Mouse (Mus musculus): ENCODE data around the gene 4933411K16Rik. TPM values are rescaled to one million over a fixed set of nuclear protein-coding genes. Genes with fewer than 3 reads are reported as not detected.
A peak's percentile ranks its signal among the peaks of the same experiment; 100 is the strongest.
"Not testable (repeated sequence)": the region's sequence is repeated elsewhere in the genome, so short reads cannot be mapped to it uniquely, and the experiment has no call there.

The 4933411K16Rik gene
- polyA plus RNA-seq, 1 experiment from 2014 or later: not detected

- Histone ChIP-seq H3K27me3 (ENCODE audit: control insufficient read depth, insufficient read depth, low read length) (no peaks in the 10 kb centered on the region), H3K9ac (ENCODE audit: low read depth, low read length) (no peak overlapping the region), H3K27ac (ENCODE audit: low read depth, low read length) (no peak overlapping the region), H3K4me1 (ENCODE audit: control insufficient read depth, insufficient read depth, low read length) (no peaks in the 10 kb centered on the region), H3K36me3 (ENCODE audit: control insufficient read depth, insufficient read depth, low read length) (no peaks in the 10 kb centered on the region), H3K4me3 (ENCODE audit: low read depth, low read length) (no peak overlapping the region), H3K4me2 (no peak overlapping the region), H3K9me3 (replicated peaks; ENCODE audit: control insufficient read depth, low read length) (no peaks in the 10 kb centered on the region)
- 82% methylated on average over 12 of the region's 12 CpGs for WGBS (ENCODE audit: insufficient replicate concordance)
- no peak for ATAC-seq (replicated peaks; ENCODE audit: insufficient number of reproducible peaks, low FRiP score, low TSS enrichment)
Observed at GRCm38 (mm10) chr19:42079006-42079405, 27.0 kb downstream of the 4933411K16Rik start.

GRCm38 (mm10) chr19:42079950-42080349 is 27.9 kb downstream of the 4933411K16Rik start:
- Histone ChIP-seq H3K9me3 (replicated peaks; ENCODE audit: control insufficient read depth, low read length) (no peaks in the 10 kb centered on the region), H3K4me1 (ENCODE audit: control insufficient read depth, insufficient read depth, low read length) (no peaks in the 10 kb centered on the region), H3K36me3 (ENCODE audit: control insufficient read depth, insufficient read depth, low read length) (no peaks in the 10 kb centered on the region), H3K27ac (ENCODE audit: low read depth, low read length) (no peak overlapping the region), H3K27me3 (ENCODE audit: control insufficient read depth, insufficient read depth, low read length) (no peaks in the 10 kb centered on the region), H3K4me3 (ENCODE audit: low read depth, low read length) (no peak overlapping the region), H3K4me2 (no peak overlapping the region), H3K9ac (ENCODE audit: low read depth, low read length) (no peak overlapping the region)
- 74% methylated on average over 5 of the region's 5 CpGs for WGBS (ENCODE audit: insufficient replicate concordance)
- no peak for ATAC-seq (replicated peaks; ENCODE audit: insufficient number of reproducible peaks, low FRiP score, low TSS enrichment)

GRCm38 (mm10) chr19:42080469-42080868 is 28.4 kb downstream of the 4933411K16Rik start:
- H3K9me3 ChIP-seq (replicated peaks; ENCODE audit: control insufficient read depth, low read length): no peaks in the 10 kb centered on the region
- H3K9ac ChIP-seq (ENCODE audit: low read depth, low read length): no peak overlapping the region
- peaks cover under 1% of the 10 kb centered on the region; the same call in 1 of the 2 replicates for H3K4me1 ChIP-seq (ENCODE audit: control insufficient read depth, insufficient read depth, low read length)
- H3K4me3 ChIP-seq (ENCODE audit: low read depth, low read length): no peak overlapping the region
- WGBS (ENCODE audit: insufficient replicate concordance): 80% methylated on average over 11 of the region's 11 CpGs
- ATAC-seq (replicated peaks; ENCODE audit: insufficient number of reproducible peaks, low FRiP score, low TSS enrichment): no peak
- H3K4me2 ChIP-seq: no peak overlapping the region
- H3K36me3 ChIP-seq (ENCODE audit: control insufficient read depth, insufficient read depth, low read length): no peaks in the 10 kb centered on the region
- H3K27me3 ChIP-seq (ENCODE audit: control insufficient read depth, insufficient read depth, low read length): no peaks in the 10 kb centered on the region
- H3K27ac ChIP-seq (ENCODE audit: low read depth, low read length): no peak overlapping the region

GRCm38 (mm10) chr19:42081613-42082012 is 29.6 kb downstream of the 4933411K16Rik start:
- WGBS (ENCODE audit: insufficient replicate concordance): 85% methylated on average over 5 of the region's 5 CpGs
- not testable (repeated sequence) for H3K9ac ChIP-seq (ENCODE audit: low read depth, low read length); H3K36me3 ChIP-seq (ENCODE audit: control insufficient read depth, insufficient read depth, low read length); H3K4me3 ChIP-seq (ENCODE audit: low read depth, low read length); H3K27ac ChIP-seq (ENCODE audit: low read depth, low read length); H3K4me1 ChIP-seq (ENCODE audit: control insufficient read depth, insufficient read depth, low read length); H3K9me3 ChIP-seq (replicated peaks; ENCODE audit: control insufficient read depth, low read length); H3K4me2 ChIP-seq; H3K27me3 ChIP-seq (ENCODE audit: control insufficient read depth, insufficient read depth, low read length); ATAC-seq (replicated peaks; ENCODE audit: insufficient number of reproducible peaks, low FRiP score, low TSS enrichment)

GRCm38 (mm10) chr19:42085690-42086089 is 33.6 kb downstream of the 4933411K16Rik start:
- 8% methylated on average over 10 of the region's 10 CpGs for WGBS (ENCODE audit: insufficient replicate concordance)
- H3K27me3 ChIP-seq (ENCODE audit: control insufficient read depth, insufficient read depth, low read length): no peaks in the 10 kb centered on the region
- H3K9me3 ChIP-seq (replicated peaks; ENCODE audit: control insufficient read depth, low read length): no peaks in the 10 kb centered on the region
- no peaks in the 10 kb centered on the region for H3K36me3 ChIP-seq (ENCODE audit: control insufficient read depth, insufficient read depth, low read length)
- peak overlapping the region; percentile 77 for H3K9ac ChIP-seq (ENCODE audit: low read depth, low read length)
- H3K27ac ChIP-seq (ENCODE audit: low read depth, low read length): no peak overlapping the region
- H3K4me1 ChIP-seq (ENCODE audit: control insufficient read depth, insufficient read depth, low read length): peaks cover 8% of the 10 kb centered on the region; the same call in 1 of the 2 replicates
- H3K4me2 ChIP-seq: peak overlapping the region; percentile 90
- no peak for ATAC-seq (replicated peaks; ENCODE audit: insufficient number of reproducible peaks, low FRiP score, low TSS enrichment)
- H3K4me3 ChIP-seq (ENCODE audit: low read depth, low read length): peak overlapping the region; percentile 75

GRCm38 (mm10) chr19:42086166-42086565 is 34.1 kb downstream of the 4933411K16Rik start, which contains the start of gene Morn4:
Morn4 (minus strand) TSS chr19:42086357.
- H3K36me3 ChIP-seq (ENCODE audit: control insufficient read depth, insufficient read depth, low read length): no peaks in the 10 kb centered on the region
- H3K4me2 ChIP-seq: peak within 1 kb of the TSS; percentile 90
- H3K27me3 ChIP-seq (ENCODE audit: control insufficient read depth, insufficient read depth, low read length): no peaks in the 10 kb centered on the region
- H3K9me3 ChIP-seq (replicated peaks; ENCODE audit: control insufficient read depth, low read length): no peaks in the 10 kb centered on the region
- peak within 1 kb of the TSS; percentile 75 for H3K4me3 ChIP-seq (ENCODE audit: low read depth, low read length)
- H3K27ac ChIP-seq (ENCODE audit: low read depth, low read length): no peak within 1 kb of the TSS
- H3K4me1 ChIP-seq (ENCODE audit: control insufficient read depth, insufficient read depth, low read length): peaks cover 9% of the 10 kb centered on the region; the same call in 1 of the 2 replicates
- peak within 1 kb of the TSS; percentile 77 for H3K9ac ChIP-seq (ENCODE audit: low read depth, low read length)
- peak; percentile 62 for ATAC-seq (replicated peaks; ENCODE audit: insufficient number of reproducible peaks, low FRiP score, low TSS enrichment)
- WGBS (ENCODE audit: insufficient replicate concordance): under 1% methylated on average over 21 of the region's 21 CpGs

- ATAC-seq (replicated peaks; ENCODE audit: insufficient number of reproducible peaks, low FRiP score, low TSS enrichment): no peak
- 28% methylated on average over 14 of the region's 14 CpGs for WGBS (ENCODE audit: insufficient replicate concordance)
- peak overlapping the region; percentile 91; the same call in 1 of the 2 replicates for H3K9ac ChIP-seq (ENCODE audit: low read depth, low read length)
- H3K4me2 ChIP-seq: peak overlapping the region; percentile 87
- H3K27me3 ChIP-seq (ENCODE audit: control insufficient read depth, insufficient read depth, low read length): no peaks in the 10 kb centered on the region
- H3K4me1 ChIP-seq (ENCODE audit: control insufficient read depth, insufficient read depth, low read length): peaks cover 17% of the 10 kb centered on the region
- no peaks in the 10 kb centered on the region for H3K9me3 ChIP-seq (replicated peaks; ENCODE audit: control insufficient read depth, low read length)
- peak overlapping the region; percentile 94 for H3K4me3 ChIP-seq (ENCODE audit: low read depth, low read length)
- peak overlapping the region; percentile 70 for H3K27ac ChIP-seq (ENCODE audit: low read depth, low read length)
- no peaks in the 10 kb centered on the region; the same call in 1 of the 2 replicates for H3K36me3 ChIP-seq (ENCODE audit: control insufficient read depth, insufficient read depth, low read length)
Observed at GRCm38 (mm10) chr19:42089103-42089747, 37.2 kb downstream of the 4933411K16Rik start.

- peak within 1 kb of the TSS; percentile 91 for H3K9ac ChIP-seq (ENCODE audit: low read depth, low read length)
- H3K9me3 ChIP-seq (replicated peaks; ENCODE audit: control insufficient read depth, low read length): no peaks in the 10 kb centered on the region
- no peaks in the 10 kb centered on the region; the same call in 1 of the 2 replicates for H3K36me3 ChIP-seq (ENCODE audit: control insufficient read depth, insufficient read depth, low read length)
- peak within 1 kb of the TSS; percentile 87 for H3K4me2 ChIP-seq
- under 1% methylated on average over 54 of the region's 55 CpGs for WGBS (ENCODE audit: insufficient replicate concordance)
- H3K4me1 ChIP-seq (ENCODE audit: control insufficient read depth, insufficient read depth, low read length): peaks cover 17% of the 10 kb centered on the region
- peak within 1 kb of the TSS; percentile 92 for H3K27ac ChIP-seq (ENCODE audit: low read depth, low read length)
- no peaks in the 10 kb centered on the region for H3K27me3 ChIP-seq (ENCODE audit: control insufficient read depth, insufficient read depth, low read length)
- H3K4me3 ChIP-seq (ENCODE audit: low read depth, low read length): peak within 1 kb of the TSS; percentile 94
- peak; percentile 97 for ATAC-seq (replicated peaks; ENCODE audit: insufficient number of reproducible peaks, low FRiP score, low TSS enrichment)
Observed at GRCm38 (mm10) chr19:42089748-42090595, 37.9 kb downstream of the 4933411K16Rik start, which contains the start of gene Pi4k2a. Pi4k2a (plus strand) TSS chr19:42090470.
